Mouse (Mus musculus): ENCODE measurements around the gene Fut2.

The Fut2 gene

DNA sequence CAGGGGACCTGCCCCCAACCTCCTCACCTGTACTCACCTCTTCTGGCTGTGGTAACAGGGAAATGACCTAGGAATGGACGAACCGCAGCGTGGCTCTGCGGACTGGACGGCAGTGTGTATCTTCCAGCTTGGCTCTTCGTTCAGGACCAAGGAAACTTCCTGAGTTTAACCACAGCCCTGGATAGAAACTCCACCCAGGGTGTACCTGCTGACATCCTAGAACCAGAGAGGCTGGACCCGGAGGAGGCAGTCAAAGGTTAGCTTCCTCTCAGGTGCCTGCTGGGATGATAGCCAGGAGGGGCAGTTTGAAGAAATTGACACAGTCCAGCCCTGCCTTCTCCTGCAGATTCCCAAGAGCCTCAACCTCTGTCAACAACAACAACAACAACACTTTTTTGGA, at the start of gene Fut2:
TSS of gene Fut2 (minus strand) at position 234 of the 400 bp plus-strand sequence.
- DNase-seq = no peak

DNA sequence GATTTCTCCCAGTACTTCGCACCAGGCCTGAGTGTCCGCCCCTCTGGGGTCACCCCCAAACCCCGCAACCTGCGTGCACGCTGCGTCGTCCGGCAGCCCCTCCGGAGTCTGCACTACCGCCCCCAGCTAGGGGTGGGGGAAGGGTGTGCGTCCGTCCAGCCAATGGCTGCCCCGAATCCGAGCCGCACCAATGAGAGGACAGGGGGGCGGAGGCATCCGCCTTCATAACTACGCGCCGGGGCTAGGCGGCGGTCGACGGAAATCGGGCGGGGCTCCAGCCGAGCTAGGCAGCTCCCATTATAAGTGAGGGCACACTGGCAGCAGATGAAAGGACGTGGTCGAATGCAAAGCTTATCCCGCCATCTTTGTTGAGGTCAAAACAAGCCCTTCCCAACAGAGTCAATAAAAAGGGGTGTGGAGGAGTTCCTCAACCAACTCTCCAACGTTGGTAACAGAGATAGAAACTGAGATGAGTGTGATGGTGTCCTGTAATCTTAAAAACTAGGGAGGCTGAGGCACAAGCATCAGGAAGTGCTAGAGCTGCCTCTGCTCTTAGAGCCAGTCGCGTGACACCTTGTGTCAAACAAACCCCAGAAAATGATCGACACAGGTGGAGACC, 49.0 kb upstream of the Fut2 start, which contains the start of gene Rpl18:
TSS of gene Rpl18 (plus strand) at position 368 of the 619 bp plus-strand sequence.
- peak; percentile 99 for DNase-seq

DNA sequence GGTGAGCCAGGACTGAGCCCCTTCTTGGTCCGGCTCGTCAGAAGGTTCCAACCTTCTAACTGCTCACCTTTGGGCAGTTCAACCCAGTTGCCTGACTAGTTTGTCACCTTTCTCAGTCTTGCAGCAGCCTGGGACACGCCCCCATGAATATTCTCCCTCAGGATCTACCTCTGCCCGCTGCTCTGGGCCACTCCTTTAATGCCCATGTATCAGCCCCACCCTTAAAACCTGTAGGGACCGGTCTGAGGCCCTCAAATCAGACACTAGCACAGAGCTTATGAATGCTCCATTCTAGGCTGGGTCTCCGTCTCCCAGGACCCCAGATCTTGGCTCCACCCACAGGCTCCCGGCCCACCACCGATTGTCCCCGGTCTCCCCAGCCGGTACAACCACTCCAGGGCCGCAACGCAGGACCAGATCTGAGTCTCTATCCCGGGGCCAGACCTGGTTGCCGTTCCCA, 48.5 kb upstream of the Fut2 start:
- DNase-seq = peak; percentile 69

DNA sequence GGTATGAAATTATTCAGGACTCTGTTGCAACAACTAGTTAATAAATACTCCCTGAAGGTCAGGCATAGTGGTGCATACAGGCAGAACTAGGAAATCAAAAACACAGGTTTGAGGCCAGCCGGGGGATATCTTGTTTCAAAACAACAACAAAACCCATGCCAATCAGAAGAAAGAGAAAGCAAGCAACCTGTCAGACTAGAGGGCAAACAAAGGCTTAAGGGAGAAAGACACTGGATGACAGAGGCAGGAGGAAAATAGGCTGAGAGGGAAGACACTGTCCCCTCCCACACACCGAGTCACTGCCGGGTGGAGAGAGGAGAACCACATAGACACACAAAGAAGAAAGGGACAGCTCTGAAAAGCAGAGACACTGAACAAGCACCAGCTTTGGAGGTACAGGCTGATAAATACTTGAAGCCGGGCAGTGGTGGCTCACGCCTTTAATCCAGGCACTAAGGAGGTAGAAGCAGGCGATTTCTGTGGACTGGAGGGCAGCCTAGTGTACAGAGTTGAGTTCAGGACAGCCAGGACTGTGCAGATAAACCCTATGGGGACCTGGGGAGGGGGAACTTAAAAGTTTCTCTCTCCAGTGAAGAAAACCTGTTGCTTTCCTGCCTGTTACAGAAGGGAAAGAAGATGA, 47.8 kb upstream of the Fut2 start:
- no peak for DNase-seq

DNA sequence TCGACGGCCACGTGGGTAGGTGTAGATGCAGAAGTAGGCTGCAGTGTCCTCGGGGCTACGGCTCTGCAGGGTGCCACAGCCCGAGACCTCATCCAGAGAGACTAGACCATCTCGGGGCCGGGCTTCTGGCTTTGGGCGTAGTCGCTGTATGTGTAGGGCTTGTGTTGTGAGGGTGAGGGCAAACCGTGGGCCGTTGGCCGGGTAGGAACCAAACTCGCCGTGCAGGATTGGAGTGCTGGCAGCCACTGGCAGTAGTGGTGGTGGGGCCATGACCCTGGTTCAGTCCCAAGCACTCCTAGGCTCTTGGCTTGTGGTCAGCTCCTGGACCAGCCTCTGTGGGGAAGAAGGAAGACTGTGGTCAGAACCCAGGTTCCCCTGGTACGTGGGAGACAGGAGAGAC, 47.2 kb upstream of the Fut2 start:
- no peak for DNase-seq

DNA sequence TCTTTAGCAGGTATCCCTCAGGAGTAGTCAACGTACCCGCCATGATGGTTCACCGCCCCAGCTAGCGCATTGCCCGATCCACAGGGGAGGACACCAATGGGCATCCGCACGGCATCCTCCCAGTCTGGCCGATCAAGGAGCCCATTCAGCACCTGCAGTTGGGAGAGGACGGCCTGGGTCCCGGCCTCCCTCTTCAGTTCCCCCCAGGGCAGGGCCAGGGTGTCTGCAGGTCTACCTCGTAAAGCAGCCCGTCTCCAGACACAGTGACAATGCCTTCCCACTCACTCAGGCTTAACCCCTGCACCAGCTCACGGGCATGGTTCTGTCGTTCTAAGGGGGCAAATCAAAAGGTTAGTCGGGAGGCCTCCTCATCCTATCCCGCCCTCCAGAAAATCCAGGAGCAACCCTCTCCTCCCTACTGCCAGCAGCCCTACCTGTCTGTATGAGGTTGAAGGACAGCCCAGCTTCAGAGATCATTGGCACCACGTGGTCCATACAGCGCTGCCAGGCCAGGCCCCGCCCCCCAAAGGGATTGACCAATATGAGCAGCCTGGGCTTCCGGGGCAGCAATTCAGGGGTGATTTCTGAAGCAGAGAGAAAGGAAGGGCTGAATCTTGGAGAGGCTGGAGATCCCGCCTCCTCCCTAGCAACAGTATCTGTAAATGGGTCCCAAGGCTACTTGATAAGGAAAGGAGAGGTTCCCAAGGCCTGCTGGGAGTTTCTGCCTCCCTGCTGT, 46.0 kb upstream of the Fut2 start:
- DNase-seq = peak; percentile 83

DNA sequence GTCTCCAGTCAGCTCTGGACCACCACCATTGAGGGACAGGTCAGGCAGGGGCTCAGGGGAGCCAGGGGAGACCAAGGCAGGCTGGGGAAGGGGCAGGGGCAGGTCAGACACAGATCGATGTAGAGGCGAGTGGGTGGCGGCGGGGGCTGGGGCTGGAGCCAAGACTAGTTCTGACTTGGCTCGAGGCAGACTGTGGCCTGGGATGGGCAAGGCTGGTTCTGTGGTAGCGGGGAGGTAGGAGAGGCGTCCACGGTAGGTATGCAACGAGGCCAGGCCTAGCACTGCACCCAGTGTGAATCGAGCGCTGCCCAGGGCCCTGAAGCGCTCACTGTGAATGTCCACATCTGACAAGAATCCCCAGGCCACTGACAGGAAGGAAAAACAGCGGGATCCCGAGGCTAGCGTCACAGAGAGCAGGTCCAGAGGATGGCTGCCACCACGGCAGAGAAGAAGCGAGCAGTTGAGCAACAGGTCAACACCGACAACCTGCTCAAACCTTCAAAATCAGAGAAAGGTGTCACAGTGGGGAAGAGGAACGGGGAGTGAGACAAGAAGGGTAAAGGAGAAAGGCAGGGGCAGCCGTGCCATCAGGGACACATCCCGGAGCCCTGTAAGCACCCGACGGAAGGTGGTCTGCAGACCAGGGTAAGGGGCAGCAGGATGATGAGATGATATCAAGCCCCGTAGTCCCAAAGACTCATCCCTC, 45.3 kb upstream of the Fut2 start:
- no peak for DNase-seq

DNA sequence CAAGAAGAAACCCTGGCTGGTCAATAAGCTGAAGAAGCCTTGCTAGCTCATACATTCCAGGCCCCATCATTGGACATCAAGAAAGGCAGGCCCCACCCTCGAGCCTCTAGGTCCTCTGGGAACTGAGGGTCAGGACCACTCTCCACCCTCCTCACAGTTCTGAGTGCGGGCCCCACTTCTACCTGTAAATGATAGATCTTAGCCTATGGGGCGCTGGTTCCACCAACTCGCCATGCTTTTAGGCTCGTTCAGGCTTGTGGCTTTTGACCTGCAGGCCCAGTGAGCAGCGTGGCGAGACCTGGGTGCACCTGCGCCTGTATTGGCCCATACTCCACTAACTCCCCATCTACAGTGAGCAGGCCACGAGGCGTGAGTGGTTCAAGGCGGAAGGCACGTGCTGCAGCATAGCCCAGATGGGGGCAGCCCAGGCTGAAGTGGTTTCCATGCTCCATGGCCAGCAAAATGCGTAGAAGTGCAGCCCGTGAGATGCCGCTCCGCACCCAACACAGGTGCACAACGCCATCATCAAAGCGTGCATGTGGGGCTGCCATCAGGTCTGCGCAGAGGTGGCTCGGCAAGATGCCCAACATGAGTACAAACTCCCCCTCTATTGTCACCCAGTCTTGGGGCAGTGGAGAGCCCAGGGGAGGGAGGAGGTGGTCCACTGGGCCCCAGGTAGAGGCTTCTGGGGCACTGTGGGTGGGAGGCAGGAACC, 44.4 kb upstream of the Fut2 start:
- DNase-seq = no peak

DNA sequence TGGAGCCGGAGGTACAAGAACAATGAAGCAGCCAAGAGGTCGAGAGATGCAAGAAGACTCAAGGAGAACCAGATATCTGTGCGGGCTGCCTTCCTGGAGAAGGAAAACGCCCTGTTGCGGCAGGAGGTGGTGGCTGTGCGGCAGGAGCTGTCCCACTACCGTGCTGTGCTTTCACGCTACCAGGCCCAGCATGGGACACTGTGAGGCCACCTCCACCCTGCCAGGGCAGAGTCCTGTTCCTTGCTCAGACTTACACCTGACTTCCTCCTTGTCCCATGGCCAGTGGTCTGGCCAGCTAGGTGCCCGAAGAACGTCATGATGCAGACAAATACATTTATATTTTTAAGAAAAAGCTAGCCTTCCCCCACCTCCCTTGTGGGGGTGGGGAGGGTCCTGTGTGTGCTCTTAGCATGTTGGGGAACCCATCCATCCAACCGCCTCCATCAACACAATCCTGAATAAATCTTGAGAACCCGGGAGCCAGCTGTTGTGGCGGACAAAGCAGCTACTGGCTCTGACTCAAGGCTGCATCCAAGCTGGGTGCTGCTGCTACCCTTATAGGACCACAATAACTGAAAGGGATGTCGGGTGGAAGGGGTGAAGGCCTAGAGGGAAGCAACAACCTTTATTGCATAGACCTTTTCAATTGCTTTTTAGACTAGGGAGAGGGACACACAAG, 43.6 kb upstream of the Fut2 start:
- no peak for DNase-seq

DNA sequence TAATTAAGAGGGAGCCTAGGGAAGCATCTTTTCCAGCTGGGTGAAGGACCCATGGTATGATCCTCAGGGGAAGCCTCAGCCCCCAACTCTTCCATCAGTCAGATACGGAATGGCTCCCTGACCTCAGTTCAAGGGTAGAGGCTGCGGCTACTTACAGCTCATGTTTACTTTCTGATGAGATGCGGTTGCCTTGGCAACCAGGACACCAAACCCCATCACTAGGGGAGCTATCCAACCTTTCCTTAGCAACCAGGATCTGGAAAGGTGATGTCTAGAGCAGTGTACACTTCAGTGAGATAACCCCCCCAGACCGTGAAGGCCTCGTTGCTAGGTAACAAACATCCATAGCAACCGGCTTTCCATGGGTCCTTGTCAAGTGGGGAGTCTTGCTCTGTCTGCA, 42.8 kb upstream of the Fut2 start:
- DNase-seq = no peak

DNA sequence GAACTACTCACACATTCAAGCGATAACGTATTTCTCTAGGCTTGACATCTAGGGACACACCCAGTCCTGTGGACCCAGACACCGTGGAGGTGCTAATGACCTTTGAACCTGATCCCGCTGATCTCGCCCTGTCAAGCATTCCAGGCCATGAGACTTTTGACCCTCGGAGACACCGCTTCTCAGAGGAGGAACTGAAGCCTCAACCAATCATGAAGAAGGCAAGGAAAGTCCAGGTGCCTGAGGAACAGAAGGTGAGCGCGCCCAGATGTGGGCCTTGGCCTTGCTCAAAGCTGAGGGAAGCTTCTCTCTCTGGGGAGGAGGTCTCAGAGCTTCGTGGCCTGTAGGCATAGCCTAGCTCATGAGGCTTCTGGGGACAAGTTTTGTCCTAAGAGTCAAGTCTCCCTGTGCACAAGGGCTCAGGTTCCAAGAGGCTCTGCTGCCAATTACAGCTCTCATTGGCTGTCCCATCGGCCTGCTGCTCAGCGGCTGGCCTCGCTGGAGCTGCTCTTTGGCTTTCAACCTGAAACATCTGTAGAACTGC, 42.1 kb upstream of the Fut2 start:
- DNase-seq = peak; percentile 81

DNA sequence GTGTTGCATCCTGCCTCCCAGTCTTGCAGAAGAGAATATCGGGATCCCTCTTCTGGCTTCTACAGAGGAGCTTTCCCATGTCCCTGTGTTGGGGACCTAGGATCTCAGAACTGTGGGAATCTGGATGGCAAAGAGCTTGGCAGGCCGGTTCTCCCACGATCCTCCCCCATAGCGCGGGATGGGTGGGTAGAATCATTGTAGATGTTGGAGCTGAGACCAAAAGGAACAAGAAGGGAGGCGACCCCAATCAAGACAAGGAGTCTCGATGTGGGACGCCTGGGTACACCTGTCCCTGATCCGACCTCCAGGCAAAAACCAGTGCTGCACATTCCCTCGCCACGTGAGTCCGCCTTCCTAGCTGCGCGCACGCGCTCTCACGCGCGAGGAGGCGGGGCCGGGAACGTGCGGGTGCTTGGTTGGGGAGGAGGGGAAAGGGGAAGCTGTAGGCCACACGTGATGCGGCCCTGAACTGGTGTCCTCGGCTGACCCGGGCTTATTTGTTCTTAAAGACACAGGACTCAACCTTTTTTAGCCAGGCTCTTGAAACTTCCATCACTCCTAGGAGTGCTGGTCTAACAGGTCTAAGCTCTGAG, 41.3 kb upstream of the Fut2 start:
- peak; percentile 98 for DNase-seq

DNA sequence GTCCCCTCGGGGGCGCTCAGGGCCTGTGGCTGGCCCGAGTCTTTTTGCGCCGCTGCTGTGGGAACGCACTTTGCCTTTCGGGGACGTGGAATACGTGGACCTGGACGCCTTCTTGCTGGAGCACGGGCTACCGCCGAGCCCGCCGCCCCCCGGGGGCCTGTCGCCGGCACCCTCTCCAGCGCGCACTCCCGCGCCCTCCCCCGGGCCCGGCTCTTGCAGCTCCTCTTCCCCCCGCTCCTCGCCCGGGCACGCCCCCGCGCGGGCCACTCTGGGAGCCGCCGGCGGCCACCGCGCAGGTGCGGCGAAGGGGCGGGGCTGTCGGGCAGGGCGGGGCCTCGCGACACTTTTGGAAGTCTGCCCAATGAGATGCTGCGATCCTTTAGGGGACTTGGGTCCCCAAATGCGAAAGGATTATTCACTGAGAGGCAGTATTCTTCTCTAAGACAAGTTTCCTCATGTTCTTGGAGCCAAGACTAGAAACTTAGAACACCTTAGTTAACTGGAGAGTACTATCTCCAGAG, 40.6 kb upstream of the Fut2 start:
- peak; percentile 93 for DNase-seq

DNA sequence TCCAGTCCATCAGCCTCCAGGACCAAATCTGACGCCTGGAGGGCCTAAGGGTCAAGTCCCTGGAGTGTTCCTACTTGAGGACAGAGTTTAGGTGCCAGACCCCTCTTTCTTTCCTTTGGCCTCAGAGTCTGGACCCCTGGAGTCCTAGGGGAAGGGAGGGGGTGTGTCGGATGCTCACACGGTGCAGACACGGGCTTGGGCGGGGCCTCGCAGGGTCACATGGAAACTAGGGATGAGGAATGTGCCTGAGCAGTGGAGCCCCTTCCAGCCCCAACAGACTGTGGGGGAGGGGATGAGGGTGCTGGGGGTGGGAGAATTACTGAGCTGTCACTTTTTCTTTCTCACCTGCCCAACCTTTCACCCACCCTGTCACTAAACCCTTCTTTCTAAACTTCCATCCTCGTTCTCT, 39.7 kb upstream of the Fut2 start:
- DNase-seq = peak; percentile 87

DNA sequence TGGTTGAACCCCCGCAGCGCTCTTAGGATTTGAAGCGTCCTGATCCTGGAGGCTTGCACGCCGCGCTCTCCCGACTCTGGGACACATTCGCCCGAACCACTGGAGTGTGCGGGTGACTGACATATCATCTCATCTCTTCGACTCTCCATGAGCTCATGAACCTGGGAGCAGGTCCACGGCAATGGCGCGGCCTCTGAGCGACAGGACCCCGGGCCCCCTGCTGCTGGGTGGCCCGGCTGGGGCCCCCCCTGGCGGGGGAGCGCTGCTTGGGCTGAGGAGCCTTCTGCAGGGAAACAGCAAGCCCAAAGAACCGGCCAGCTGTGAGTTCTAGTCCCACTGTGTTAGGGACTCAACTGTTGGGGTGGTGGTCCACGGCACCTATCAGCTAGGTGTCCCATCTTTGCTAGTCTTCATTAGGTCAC, 39.3 kb upstream of the Fut2 start:
- DNase-seq = no peak

DNA sequence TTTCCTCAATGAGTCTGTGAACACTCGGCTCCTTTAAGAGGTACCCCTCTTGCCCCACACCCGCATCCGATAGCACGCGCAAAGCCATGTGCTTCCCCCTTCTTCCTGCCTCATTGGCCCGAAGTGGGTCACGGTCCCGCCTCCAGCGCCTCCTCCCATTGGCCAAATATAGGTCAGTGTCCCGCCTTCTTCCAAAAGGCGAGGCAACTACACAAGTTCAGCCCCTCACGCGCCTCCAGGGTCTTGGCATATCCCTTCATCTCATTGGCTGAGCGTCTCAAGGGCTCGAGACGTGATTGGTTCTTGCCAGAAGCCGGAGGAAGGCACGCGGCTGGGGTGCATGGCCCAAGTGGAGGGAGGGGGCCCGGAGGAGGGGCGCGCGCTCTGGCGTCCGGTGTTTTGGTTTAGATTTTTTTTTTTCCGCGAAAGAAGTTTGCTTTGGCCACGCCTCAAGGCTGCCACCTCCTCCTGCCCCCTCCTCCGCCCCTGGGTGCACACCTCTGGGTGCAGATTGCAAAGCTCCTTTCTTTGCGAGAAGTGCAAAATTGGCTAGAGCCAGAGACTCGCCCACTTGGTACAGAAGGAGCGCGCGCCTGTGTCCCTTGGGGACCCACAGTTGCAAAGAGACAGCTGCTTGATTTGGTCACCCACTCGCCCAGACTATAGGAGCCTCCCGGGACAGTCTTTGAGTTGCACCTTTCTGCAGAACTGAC, 38.7 kb upstream of the Fut2 start, which contains the start of gene Dbp:
TSS of gene Dbp (plus strand) at position 359 of the 713 bp plus-strand sequence.
- DNase-seq = peak; percentile 100

DNA sequence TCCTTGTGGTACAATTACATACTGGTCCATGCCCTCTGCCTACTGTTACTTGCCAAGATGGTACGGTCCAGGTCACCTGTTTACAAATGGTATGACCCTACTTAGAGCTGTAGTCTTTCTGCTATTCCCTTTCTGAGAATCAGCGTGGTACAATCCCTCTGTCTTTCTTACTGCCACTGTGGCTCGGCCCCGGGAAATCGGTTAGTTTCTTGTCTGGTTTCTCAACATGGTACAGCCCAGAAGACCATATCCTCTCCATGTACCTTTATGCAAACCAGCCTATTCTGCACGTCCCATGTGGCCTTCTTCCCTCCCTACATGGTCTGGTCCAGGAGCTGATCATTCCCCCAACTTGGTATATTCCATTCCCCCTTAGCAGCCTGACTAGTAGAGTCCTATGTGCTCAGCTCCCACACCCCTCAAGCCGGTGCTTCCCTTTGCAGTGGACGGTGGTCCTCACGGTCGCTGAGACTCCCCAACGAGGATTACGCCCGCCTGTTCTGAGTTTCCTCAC, 37.9 kb upstream of the Fut2 start:
- DNase-seq = peak; percentile 78

DNA sequence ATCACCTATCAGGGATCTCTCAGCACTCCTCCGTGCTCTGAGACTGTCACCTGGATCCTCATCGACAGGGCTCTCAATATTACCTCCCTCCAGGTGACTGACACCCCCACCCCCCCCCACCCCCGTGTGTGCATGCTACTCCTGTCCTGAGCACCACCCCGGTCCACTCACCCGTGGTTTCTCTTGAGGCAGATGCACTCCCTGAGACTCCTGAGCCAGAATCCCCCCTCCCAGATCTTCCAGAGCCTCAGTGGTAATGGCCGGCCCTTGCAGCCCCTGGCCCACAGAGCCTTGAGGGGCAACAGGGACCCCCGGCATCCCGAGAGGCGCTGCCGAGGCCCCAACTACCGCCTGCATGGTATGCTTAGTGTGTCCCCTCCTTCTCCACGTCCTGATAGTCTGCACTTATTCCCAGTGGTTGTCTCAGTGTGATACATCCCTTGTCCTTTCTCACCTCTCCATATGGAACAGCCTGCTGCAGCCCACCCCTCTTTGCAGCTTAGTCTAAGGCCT, 37.4 kb upstream of the Fut2 start:
- no peak for DNase-seq

DNA sequence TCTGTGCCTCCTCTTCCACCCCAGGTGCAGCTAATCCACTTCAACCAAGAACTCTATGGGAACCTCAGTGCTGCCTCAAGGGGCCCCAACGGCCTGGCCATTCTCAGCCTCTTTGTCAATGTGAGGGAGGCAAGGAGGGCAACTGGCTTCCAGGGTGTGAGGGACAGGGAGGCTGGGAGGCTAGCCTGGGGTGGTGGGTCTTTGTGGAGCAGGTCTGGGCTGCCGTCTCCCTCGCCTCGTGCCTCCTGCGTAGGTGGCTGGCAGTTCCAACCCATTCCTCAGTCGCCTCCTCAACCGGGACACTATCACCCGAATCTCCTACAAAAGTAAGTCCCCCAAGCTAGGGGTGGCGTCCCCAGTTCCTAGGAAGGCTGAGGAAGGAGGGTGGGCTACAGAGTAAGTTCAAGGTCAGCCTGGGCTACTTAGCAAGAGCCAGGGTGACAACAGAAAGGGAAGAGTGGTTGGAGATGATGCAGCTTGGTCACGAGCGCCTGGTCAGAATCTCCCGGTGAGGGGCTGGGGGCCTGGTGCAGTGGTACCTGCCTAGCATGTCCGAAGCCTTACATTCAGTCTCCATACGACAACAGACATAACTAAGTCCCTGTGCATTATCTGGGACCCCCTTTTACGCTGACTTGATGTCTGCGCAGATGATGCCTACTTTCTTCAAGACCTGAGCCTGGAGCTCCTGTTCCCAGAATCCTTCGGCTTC, 36.8 kb upstream of the Fut2 start:
- no peak for DNase-seq
